Mouse (Mus musculus) right cerebral cortex, postnatal 4 days (tissue): ENCODE results near the gene 1700001C19Rik.

Source experiments
- DNase-seq: peaks from one replicate; pipeline ENCODE4 v3.0.0-alpha.2; 2022

Gene 1700001C19Rik

DNA sequence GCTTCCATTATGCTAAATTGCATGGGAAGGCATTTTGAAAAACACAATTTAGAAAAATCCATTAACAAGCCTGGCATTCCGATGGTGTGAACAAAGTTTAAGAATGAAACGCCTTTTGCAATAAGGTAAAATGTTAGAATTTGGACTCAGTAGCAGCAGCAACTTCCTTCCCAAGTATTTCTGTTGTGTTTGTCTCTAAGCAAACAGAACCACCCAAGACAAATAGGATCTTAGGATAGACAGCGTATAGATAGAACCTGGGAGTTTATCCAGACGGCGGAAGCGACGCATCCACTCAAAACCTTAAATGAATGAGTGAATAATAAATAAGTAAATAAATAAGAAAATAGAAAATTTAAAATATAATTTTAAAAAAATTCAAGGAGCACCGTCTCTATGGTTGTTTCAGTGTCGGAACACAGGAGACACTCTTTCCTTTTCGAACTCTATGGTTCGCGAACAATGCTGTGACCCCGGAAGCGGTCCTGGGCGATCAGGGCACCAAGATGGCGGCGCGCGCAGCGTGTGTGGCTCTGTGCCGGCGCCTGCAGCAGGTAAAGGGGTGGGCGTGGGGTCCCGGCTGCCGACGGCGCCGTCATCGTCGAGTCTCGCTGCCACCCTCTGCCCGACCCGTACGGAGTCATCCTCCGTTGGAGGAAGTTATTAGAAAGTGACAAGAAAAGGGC, 68.6 kb downstream of the 1700001C19Rik start, which contains the start of gene Mrps10:
Mrps10 (plus strand) TSS at position 487 of the 686 bp plus-strand sequence.
- DNase-seq = peak; percentile 87
